Mouse (Mus musculus): Measurements from ENCODE around the gene Olfr1351. TPM values are rescaled to one million over a fixed set of nuclear protein-coding genes. Genes with fewer than 3 reads are reported as not detected.
"Not testable (repeated sequence)": the region's sequence is repeated elsewhere in the genome, so short reads cannot be mapped to it uniquely, and the experiment has no call there.

Gene Olfr1351
- not detected in 2 replicates for polyA plus RNA-seq (2014; fragmentation: Nextera tagmentation; extraction: Ambion mirVana)

GRCm38 (mm10) chr10:79012172-79012571, at the start of gene Olfr1351:
Gene Olfr1351 (plus strand): TSS chr10:79012472.
- no peak within 1 kb of the TSS for H3K4me2 ChIP-seq (ENCODE audit: low read depth, low read length)
- H3K27me3 ChIP-seq (ENCODE audit: control insufficient read depth, insufficient read depth, low read length), result no peaks in the 10 kb centered on the region
- DNase-seq (ENCODE audit: low spot score) (no peak), ATAC-seq (replicated peaks; ENCODE audit: insufficient number of reproducible peaks, low FRiP score, low TSS enrichment, low read depth) (no peak)
- no peaks in the 10 kb centered on the region for H3K36me3 ChIP-seq (replicated peaks; ENCODE audit: control insufficient read depth, insufficient read depth, low read depth, low read length)
- no peak within 1 kb of the TSS for H3K4me3 ChIP-seq (ENCODE audit: low read depth, low read length)
- 78% methylated on average over 1 of the region's 1 CpGs for WGBS
- no peaks in the 10 kb centered on the region for H3K4me1 ChIP-seq (ENCODE audit: control insufficient read depth, insufficient read depth, low read length)
- no peaks in the 10 kb centered on the region for H3K9me3 ChIP-seq (replicated peaks; ENCODE audit: control insufficient read depth, low read length)
- no peak within 1 kb of the TSS for H3K27ac ChIP-seq (replicated peaks; ENCODE audit: low read depth, low read length)
- no peak within 1 kb of the TSS for H3K9ac ChIP-seq (replicated peaks; ENCODE audit: low read length)

- not testable (repeated sequence) for H3K4me3 ChIP-seq (ENCODE audit: low read depth, low read length); H3K4me1 ChIP-seq (ENCODE audit: control insufficient read depth, insufficient read depth, low read length); H3K27ac ChIP-seq (replicated peaks; ENCODE audit: low read depth, low read length); DNase-seq (ENCODE audit: low spot score); H3K9ac ChIP-seq (replicated peaks; ENCODE audit: low read length); H3K4me2 ChIP-seq (ENCODE audit: low read depth, low read length); H3K9me3 ChIP-seq (replicated peaks; ENCODE audit: control insufficient read depth, low read length); H3K36me3 ChIP-seq (replicated peaks; ENCODE audit: control insufficient read depth, insufficient read depth, low read depth, low read length); H3K27me3 ChIP-seq (ENCODE audit: control insufficient read depth, insufficient read depth, low read length); ATAC-seq (replicated peaks; ENCODE audit: insufficient number of reproducible peaks, low FRiP score, low TSS enrichment, low read depth)
Measured at GRCm38 (mm10) chr10:78963009-78963408, 49.3 kb upstream of the Olfr1351 start, which contains the start of gene Olfr1353. Gene Olfr1353 (plus strand): TSS chr10:78963309.

- no peak for ATAC-seq (replicated peaks; ENCODE audit: insufficient number of reproducible peaks, low FRiP score, low TSS enrichment, low read depth)
- Histone ChIP-seq H3K4me1 (ENCODE audit: control insufficient read depth, insufficient read depth, low read length) (no peaks in the 10 kb centered on the region), H3K4me3 (ENCODE audit: low read depth, low read length) (no peak within 1 kb of the TSS), H3K9ac (replicated peaks; ENCODE audit: low read length) (no peak within 1 kb of the TSS), H3K4me2 (ENCODE audit: low read depth, low read length) (no peak within 1 kb of the TSS), H3K9me3 (replicated peaks; ENCODE audit: control insufficient read depth, low read length) (no peaks in the 10 kb centered on the region), H3K27ac (replicated peaks; ENCODE audit: low read depth, low read length) (no peak within 1 kb of the TSS), H3K27me3 (ENCODE audit: control insufficient read depth, insufficient read depth, low read length) (no peaks in the 10 kb centered on the region), H3K36me3 (replicated peaks; ENCODE audit: control insufficient read depth, insufficient read depth, low read depth, low read length) (no peaks in the 10 kb centered on the region)
- DNase-seq (ENCODE audit: low spot score), result no peak
Measured at GRCm38 (mm10) chr10:78980750-78981149, 31.5 kb upstream of the Olfr1351 start, which contains the start of gene Olfr1352. Gene Olfr1352 (plus strand): TSS chr10:78981050.

DNA sequence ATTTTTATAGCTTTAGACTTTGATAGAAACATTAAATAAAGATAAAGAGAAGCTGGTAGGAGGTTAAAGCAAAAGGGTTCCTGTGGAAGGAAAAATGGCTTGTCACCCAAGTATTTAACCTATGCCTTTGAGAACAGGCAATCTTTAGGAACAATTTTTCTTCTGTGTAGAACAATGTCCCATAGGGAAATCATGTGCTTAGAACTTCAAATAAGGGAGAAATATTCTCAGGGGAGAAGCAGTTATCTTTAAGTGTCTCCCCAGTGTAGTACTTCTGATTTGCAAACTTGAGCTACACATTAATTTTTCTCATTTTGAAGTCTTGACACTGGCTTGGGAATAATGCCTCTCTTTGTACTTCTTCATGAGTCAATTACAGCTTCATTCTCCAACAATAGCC, 16.2 kb downstream of the Olfr1351 start, which contains the start of gene Olfr57:
Olfr57 (plus strand) TSS at position 301 of the 400 bp plus-strand sequence.
- Histone ChIP-seq H3K36me3 (replicated peaks; ENCODE audit: control insufficient read depth, insufficient read depth, low read depth, low read length) (no peaks in the 10 kb centered on the region), H3K4me3 (ENCODE audit: low read depth, low read length) (no peak within 1 kb of the TSS), H3K27ac (replicated peaks; ENCODE audit: low read depth, low read length) (no peak within 1 kb of the TSS), H3K9me3 (replicated peaks; ENCODE audit: control insufficient read depth, low read length) (no peaks in the 10 kb centered on the region), H3K27me3 (ENCODE audit: control insufficient read depth, insufficient read depth, low read length) (no peaks in the 10 kb centered on the region), H3K4me1 (ENCODE audit: control insufficient read depth, insufficient read depth, low read length) (no peaks in the 10 kb centered on the region), H3K4me2 (ENCODE audit: low read depth, low read length) (no peak within 1 kb of the TSS), H3K9ac (replicated peaks; ENCODE audit: low read length) (no peak within 1 kb of the TSS)
- DNase-seq (ENCODE audit: low spot score) (no peak), ATAC-seq (replicated peaks; ENCODE audit: insufficient number of reproducible peaks, low FRiP score, low TSS enrichment, low read depth) (no peak)

GRCm38 (mm10) chr10:79042457-79042856, 30.2 kb downstream of the Olfr1351 start:
- 77% methylated on average over 2 of the region's 2 CpGs for WGBS
- DNase-seq (ENCODE audit: low spot score); ATAC-seq (replicated peaks; ENCODE audit: insufficient number of reproducible peaks, low FRiP score, low TSS enrichment, low read depth): not testable (repeated sequence)

DNA sequence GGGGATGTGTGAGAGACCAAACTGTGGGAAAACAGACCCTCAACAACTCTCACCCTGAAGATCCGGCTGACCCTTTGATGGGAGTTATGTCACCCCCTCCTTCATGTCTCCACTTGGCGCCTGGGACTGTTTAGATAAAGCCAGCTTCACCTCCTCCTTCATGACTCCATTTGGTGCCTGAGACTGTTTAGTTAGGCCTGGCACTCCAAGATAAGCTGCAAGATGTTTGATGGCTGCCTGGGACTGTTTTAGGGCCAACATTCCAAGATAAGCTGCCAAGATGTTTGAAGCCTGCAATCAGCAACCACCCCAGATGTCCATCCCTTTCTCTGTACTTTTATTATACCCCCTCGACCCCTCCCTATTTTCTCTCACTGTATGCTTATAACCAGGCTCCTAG, 45.1 kb downstream of the Olfr1351 start:
- ATAC-seq (replicated peaks; ENCODE audit: insufficient number of reproducible peaks, low FRiP score, low TSS enrichment, low read depth); H3K27me3 ChIP-seq (ENCODE audit: control insufficient read depth, insufficient read depth, low read length); H3K4me1 ChIP-seq (ENCODE audit: control insufficient read depth, insufficient read depth, low read length); H3K4me3 ChIP-seq (ENCODE audit: low read depth, low read length); H3K9me3 ChIP-seq (replicated peaks; ENCODE audit: control insufficient read depth, low read length); H3K4me2 ChIP-seq (ENCODE audit: low read depth, low read length); H3K9ac ChIP-seq (replicated peaks; ENCODE audit: low read length); DNase-seq (ENCODE audit: low spot score); H3K36me3 ChIP-seq (replicated peaks; ENCODE audit: control insufficient read depth, insufficient read depth, low read depth, low read length); H3K27ac ChIP-seq (replicated peaks; ENCODE audit: low read depth, low read length): not testable (repeated sequence)
- 88% methylated on average over 3 of the region's 3 CpGs for WGBS

More at GRCm38 (mm10) chr10:79042457-79042856, 30.2 kb downstream of the Olfr1351 start:
- not testable (repeated sequence) for H3K27me3 ChIP-seq (ENCODE audit: control insufficient read depth, insufficient read depth, low read length); H3K36me3 ChIP-seq (replicated peaks; ENCODE audit: control insufficient read depth, insufficient read depth, low read depth, low read length); H3K27ac ChIP-seq (replicated peaks; ENCODE audit: low read depth, low read length); H3K4me2 ChIP-seq (ENCODE audit: low read depth, low read length); H3K4me3 ChIP-seq (ENCODE audit: low read depth, low read length); H3K9ac ChIP-seq (replicated peaks; ENCODE audit: low read length); H3K9me3 ChIP-seq (replicated peaks; ENCODE audit: control insufficient read depth, low read length); H3K4me1 ChIP-seq (ENCODE audit: control insufficient read depth, insufficient read depth, low read length)

Other genes starting within 250 kb of the Olfr1351 start
- gene Slc1a6, start 232.0 kb upstream of the Olfr1351 start, polyA plus RNA-seq (2014; fragmentation: Nextera tagmentation; extraction: Ambion mirVana), result 1.1 and 1.3 TPM in 2 replicates
- gene Olfr1356, start 160.3 kb upstream of the Olfr1351 start, polyA plus RNA-seq (2014; fragmentation: Nextera tagmentation; extraction: Ambion mirVana), result not detected in 2 replicates
- not detected in 2 replicates for gene Olfr1355, start 136.9 kb upstream of the Olfr1351 start, polyA plus RNA-seq (2014; fragmentation: Nextera tagmentation; extraction: Ambion mirVana)
- not detected in 2 replicates for gene Olfr1354, start 99.3 kb upstream of the Olfr1351 start, polyA plus RNA-seq (2014; fragmentation: Nextera tagmentation; extraction: Ambion mirVana)
- gene Olfr8, start 61.8 kb upstream of the Olfr1351 start, polyA plus RNA-seq (2014; fragmentation: Nextera tagmentation; extraction: Ambion mirVana), result not detected in 2 replicates
- not detected in 2 replicates for gene Olfr1353, start 49.2 kb upstream of the Olfr1351 start, polyA plus RNA-seq (2014; fragmentation: Nextera tagmentation; extraction: Ambion mirVana)
- gene Olfr1352, start 31.4 kb upstream of the Olfr1351 start, polyA plus RNA-seq (2014; fragmentation: Nextera tagmentation; extraction: Ambion mirVana), result not detected in 2 replicates
- not detected in 2 replicates for gene Olfr57, start 16.3 kb downstream of the Olfr1351 start, polyA plus RNA-seq (2014; fragmentation: Nextera tagmentation; extraction: Ambion mirVana)
- gene 2610008E11Rik, start 85.1 kb downstream of the Olfr1351 start, polyA plus RNA-seq (2014; fragmentation: Nextera tagmentation; extraction: Ambion mirVana), result 45.8 and 49.2 TPM in 2 replicates
- gene Vmn2r80, start 136.3 kb downstream of the Olfr1351 start, polyA plus RNA-seq (2014; fragmentation: Nextera tagmentation; extraction: Ambion mirVana), result not detected in 2 replicates
- not detected in 2 replicates for gene Vmn2r81, start 235.2 kb downstream of the Olfr1351 start, polyA plus RNA-seq (2014; fragmentation: Nextera tagmentation; extraction: Ambion mirVana)